Mouse (Mus musculus) urinary bladder, postnatal 14 days (tissue): ENCODE results near the gene Adcy10.

ENCODE experiments used
- DNase-seq: peaks from one replicate; pipeline ENCODE4 v3.0.0; 2021; ENCODE audit warnings: low spot score

Adcy10 gene

GRCm38 (mm10) chr1:165604203-165604602 lies 119.2 kb downstream of the Adcy10 start:
- no peak for DNase-seq

- DNase-seq, result no peak
These were observed 120.1 kb downstream of the Adcy10 start for GRCm38 (mm10) chr1:165605108-165605507.

- no peak for DNase-seq
These were observed 120.8 kb downstream of the Adcy10 start for GRCm38 (mm10) chr1:165605774-165606173.

DNA sequence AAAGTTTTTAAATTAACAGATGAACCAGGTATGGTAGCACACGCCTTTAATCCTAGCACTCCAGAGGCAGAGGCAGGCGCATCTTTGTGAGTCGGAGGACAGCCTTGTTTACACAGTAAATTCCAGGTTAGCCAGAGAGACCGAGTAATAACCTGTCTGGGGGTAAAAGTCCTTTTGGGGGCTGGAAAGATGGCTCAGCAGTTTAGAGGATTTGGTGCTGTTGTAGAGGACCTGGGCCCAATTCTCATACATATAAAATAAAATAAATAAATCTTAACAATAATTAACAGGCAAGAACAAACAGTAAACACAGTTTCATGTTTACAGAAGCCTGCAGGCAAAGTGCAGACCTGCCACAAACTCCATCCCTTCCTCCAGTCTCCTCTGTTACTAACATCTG lies 123.9 kb downstream of the Adcy10 start:
- DNase-seq, result no peak

DNA sequence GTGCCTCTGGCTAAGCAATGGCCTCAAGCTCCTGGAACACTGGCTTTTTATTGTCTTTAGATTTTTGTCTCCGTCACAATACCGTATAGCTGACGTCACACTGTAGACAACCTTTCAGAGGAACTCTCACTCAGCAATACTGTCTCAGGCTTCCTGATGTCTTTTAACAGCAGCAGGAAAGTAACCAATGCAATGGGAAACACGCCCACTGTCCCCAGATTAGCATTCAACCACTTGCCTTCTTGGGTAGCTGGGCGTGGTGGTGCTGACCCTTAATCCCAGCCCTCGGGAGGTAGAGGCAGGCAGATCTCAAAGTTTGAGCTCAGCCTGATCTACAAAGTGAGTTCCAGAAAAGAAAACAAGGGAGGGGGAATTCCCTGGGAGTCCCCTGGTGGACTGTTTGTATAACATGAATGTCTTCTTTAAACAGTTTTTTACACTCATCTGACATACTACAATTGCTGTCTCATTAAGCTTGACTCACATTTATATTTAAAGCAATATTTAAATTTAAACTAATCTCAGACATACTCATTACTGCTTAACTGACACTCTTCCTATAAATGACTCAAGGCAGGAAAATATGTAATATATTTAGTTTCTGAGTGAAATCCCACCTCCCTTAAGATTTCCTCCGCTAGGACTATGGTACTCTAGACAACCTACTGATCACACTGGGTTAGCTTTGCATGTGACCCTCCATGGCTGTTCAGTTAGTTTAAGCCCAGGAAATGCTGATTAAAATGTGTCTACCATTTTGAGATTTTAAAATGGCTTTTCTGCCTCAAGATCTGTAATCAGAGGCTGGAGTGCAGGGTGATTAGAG lies 124.7 kb downstream of the Adcy10 start:
- no peak for DNase-seq

- no peak for DNase-seq
These were observed 125.5 kb downstream of the Adcy10 start for GRCm38 (mm10) chr1:165610321-165610999.

DNA sequence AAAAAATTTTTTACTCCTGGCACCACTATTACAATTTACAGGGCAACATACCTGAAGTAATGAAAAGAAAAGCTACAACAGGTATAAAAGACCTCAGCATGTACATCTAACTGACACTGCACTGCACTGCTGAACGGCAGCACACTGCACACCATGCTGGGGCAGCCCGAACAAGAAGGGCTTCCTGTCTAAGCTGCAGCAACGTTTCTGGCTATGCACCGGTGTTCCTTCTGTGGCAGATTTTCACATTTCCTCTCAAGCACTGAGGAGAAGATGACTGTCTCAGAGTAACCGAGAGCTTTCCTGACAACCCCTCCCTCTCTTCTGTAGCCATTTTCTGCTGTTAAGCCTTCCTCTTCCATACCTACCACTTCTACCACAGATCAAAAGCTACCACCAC lies 127.7 kb downstream of the Adcy10 start:
- no peak for DNase-seq

- no peak for DNase-seq
These were observed 128.9 kb downstream of the Adcy10 start for GRCm38 (mm10) chr1:165613926-165614325.

- no peak for DNase-seq
These were observed 129.8 kb downstream of the Adcy10 start for GRCm38 (mm10) chr1:165614793-165615192.

- no peak for DNase-seq
These were observed 131.7 kb downstream of the Adcy10 start for GRCm38 (mm10) chr1:165616652-165617051.

DNA sequence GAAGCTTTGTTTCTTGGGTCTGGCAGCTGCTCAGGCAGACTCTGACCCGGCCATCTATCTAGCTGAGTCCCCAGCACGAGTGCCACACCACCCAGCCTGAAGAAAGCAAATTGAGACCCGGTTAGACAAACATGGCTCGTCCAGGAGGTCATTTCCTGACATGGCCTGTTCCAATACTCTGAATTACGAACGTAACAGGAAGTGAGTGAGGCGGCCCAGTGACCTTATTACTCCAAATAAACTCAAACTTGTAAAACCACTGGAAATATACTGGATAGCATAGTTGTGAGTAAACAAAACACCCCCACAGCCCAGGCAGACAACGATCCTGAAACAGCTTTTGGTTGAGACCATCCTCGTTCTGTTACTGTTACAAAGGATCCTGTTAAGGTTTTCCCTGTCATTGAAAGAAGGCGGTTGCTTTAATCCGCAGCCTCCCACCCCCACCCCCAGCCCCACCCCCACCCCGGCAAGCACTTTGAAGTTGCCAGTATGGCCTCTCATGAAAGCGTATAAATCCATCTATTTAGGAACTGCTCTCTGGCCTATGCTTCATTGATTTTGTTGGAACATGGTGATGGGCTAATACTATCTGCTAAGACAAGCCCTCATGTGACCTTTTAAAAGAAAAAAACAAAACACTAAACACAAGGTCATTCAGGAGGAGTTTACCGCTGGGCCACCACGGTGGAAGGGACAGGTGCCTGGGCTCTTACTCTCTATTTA lies 132.3 kb downstream of the Adcy10 start:
- DNase-seq, result peak; percentile 16

- DNase-seq, result no peak
These were observed 133.2 kb downstream of the Adcy10 start for GRCm38 (mm10) chr1:165618201-165618624.

DNA sequence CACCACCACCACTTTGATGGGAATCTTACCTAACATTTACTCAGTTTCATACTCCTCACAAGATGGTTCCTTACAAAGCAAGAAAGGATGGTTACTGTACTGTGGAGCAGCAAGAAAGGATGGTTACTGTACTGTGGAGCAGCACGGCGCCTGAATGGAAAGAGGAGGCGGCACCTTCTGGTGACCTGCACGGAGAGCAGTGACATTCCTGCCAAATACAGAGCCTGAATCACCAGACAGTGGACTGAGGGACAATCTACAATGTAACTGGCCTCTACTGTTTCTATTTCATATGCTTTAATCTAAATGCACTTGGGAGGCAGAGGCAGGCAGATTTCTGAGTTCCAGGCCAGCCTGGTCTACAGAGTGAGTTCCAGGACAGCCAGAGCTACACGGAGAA lies 140.1 kb downstream of the Adcy10 start:
- DNase-seq, result no peak

DNA sequence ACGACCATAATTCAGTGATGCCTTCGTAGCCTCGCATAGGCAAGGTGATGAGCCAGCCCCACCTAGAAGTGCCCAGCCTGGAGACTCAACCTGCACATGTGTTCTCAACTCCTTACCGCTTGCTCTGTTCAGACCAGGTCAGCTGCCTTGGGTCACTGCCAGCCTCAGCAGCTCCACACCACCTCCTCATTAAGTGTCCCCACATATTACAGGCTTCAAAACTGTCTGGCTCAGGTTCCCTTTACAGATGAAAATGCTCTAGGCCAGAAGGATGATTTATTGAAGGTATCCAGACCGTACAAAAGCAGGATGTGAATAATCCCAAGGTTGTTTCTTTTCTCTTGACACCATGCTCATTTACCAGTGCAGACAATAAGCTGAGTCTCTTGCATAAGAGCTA lies 140.9 kb downstream of the Adcy10 start:
- DNase-seq, result no peak
